Mouse (Mus musculus) retina, adult 2 months (tissue): ENCODE measurements at regions not wholly inside any gene's neighbourhood (a gene's known extent, or its start where the extent isn't known, plus 50 kb on each side); places are given as distances from the start of the nearest gene placed in this dataset.

ENCODE experiments used
- DNase-seq: peaks from one replicate; pipeline ENCODE4 v3.0.0-alpha.2; 2012; ENCODE audit warnings: low read depth, low spot score

DNA sequence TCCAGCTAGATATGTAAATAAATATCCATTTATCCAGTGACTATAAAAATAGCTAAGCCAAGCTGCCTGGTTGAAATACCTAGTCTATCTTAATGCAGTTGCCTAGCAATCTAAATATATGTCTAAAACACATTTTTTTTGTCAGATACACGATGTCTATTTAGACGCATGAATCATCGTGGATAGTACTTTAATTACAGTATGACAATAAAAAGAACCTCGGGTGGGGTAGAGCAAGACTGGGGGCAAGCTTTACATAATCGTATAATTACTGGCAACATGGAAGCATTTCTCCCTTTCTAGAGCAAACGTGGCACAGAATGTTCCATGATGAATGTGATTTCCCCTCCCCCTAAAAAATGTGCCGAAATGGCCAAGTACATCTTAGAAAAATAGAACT is 180.4 kb downstream of the Gm19935 start:
- DNase-seq = no peak

DNA sequence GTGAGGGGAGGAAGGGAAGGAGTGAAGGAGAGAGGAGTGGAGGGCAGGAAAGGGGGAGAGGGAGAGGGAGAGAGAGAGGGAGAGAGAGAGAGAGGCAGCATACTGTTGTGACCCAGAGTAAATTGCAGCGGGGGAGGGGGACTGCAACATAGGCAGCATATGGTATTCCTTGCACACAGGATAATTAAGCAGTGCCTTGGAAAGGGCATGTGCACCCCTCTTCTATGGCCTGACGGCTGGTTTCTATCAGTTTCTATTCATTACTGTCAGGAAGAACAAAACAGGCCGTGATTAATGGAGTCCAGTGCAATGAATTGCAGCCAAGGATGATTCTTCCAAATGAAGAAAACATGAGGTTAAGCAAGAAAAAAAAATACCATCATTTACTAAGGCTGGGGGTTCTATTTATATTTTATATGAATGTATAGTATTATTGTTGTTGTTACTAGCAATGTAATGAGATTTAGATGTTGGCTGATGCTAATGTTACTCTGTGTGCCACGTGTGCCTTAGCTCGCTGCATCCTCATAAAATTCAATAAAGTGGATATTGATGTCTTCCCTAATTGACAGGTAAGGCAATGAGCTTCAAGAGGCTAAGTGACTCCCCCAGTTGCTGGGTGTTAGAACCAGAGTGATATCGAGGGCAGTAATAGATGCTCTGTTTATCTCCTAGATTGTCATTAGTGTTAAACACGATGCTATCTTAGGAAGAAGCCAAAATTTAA is 181.3 kb downstream of the Gm19935 start:
- no peak for DNase-seq

DNA sequence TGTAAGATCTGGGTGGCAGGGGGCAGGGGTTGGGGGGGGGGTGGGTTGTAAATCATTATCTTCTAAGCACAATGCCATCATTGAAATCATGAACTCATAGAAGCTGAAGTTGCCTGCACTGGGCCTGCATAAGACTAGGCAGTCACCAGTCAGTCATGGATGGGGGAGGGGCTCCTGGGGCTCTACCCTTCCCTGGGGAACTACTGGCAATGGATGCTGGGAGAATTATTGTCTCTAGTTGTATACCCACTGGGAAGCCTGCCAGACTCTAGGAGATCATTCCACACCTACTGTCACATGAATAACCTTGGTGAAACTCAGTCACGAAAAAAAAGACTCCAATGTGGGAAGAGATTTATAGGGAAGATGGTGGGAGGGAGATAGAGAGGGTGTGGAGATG is 186.4 kb downstream of the Gm19935 start:
- no peak for DNase-seq

DNA sequence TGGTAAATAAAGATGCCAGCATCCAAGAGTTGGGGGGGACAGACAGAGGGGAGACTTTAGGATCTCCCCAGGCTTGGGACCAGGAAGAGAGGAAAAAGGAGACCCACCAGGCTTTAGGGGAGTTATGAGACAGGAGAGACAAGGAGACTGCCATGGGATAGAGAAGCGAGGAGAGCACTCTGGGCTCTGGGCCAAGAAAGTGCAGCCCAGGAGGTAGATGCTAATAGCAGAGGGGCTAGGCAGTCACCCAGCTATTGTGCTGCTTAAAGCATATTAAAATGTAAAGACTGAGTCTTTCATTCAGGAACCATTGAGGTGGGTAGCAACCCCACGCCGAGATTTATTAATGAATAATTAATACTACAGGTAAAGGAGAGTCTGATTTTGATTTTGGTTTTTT is 208.8 kb downstream of the Gm19935 start:
- no peak for DNase-seq

- no peak for DNase-seq
Observed at GRCm38 (mm10) chr8:90600946-90601695, 216.1 kb downstream of the Gm19935 start.

DNA sequence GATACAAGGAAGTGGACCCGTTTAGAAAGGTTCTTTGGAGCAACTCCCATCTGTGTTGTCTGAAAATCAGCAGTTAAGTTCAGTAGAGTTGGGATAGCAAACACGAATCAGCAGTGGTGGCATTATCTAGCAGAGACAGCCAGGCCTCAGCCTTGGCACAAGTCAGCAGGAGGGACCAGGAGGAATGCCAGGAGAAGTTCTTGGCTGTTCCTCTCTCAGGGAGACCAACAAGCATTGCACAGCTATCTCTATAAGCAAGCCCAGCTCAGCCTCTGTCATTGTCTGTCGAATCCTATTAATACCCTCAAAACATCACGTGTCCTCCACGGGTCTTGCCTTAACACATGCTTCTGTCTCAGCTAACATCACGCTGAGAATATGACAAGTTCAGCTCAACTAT is 219.8 kb downstream of the Gm19935 start:
- DNase-seq = no peak

DNA sequence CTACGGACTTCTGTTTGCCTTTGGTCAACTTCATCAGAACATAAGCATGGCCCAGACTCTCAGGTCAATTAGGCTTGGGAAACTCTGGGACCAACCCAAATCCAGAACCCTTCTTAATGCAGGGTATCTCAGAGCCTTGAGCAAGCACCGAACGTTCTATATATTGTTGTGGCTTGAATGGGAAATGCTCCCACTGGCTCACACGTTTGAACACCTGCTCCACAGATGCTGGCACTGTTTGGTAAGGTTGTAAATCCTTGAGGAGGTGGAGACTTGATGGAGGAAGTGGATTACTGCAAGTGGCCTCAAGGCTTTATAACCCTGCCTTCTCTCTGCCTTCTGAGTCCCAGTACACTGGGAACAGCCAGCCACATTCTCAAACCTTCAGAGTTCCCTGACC is 231.3 kb upstream of the Tox3 start:
- DNase-seq = no peak

DNA sequence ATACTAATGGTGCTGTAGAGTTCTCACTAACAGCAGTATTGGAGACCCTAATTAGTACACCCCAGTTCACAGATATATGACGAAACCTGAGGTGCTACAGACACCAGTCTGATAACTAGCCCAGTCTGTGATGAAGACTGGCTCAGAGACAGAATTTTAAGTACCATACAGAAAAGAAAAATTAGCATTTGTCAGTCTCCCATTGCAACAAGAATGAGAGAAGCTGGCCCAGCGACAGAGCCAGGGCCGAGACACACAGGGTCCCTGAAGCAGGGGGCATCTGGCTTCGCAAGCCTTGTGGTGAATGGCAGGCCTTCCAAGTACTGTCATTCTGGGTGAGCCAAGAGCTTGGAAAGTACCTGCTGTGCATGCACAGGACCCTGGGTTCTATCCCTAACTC is 228.8 kb upstream of the Tox3 start:
- no peak for DNase-seq

DNA sequence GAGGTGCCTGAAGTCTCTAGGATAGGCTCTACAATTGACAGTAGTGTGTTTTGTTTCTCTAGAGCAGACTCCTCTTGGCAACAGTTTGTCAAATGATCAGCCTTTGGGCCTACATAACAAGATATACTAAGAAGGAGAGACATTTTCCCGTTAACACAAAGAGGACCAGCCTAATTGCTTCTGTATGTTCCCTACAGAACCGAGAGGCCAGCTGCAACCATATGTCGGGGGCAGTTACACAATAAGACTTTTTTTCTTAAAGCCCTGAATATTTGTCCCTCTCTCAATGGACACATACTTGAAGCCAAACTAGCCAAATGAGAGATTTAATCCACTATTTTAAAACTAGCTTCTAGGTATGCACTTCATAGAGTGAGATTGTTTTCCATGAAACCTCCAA is 226.5 kb upstream of the Tox3 start:
- no peak for DNase-seq

GRCm38 (mm10) chr8:90556079-90556427 is 207.9 kb upstream of the Tox3 start:
- DNase-seq = no peak

- no peak for DNase-seq
Observed at GRCm38 (mm10) chr8:90555415-90556078, 207.4 kb upstream of the Tox3 start.

DNA sequence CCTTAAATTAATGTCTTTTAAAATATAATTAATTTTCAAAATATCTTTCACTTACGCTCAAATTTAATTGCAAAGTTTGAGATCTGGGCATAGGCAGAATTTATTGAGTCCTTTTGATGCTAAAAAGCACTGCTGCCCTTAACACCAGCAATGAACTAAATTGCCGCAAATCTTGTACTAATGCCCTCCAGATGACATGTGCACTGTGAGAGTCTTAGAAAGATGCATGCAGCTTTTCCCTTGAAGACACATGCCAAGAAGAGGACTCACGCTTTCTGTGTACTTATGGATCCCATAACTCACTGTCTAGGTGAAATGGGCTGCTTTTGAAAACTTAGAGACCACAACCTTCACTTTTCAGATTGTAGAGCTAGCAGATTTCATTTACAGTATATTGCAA is 199.1 kb upstream of the Tox3 start:
- DNase-seq = no peak

- DNase-seq = no peak
Observed at GRCm38 (mm10) chr8:90542619-90543018, 194.5 kb upstream of the Tox3 start.

DNA sequence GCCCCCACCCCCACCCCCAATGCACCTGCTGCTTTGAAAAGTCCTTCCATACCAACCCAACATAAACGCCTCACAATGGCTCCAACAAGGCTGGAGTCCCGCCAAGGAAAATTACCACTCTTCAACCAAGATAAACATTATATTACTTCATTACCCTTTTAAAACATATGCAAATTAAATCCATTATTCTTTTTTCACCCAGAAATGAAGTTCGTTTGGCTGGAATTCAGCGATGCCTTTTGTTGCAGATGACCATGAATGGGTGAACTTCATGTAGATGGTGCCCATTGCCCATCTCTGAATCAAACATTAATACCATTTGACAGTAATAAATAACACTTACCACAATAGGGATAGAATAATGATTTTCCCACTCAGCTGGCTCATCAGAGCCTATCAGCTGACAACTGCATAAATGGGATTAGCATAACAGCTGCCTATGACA is 188.1 kb upstream of the Tox3 start:
- no peak for DNase-seq

- DNase-seq = no peak
Observed at GRCm38 (mm10) chr8:90535515-90536156, 187.5 kb upstream of the Tox3 start.

- no peak for DNase-seq
Observed at GRCm38 (mm10) chr8:90521393-90521792, 173.2 kb upstream of the Tox3 start.

- DNase-seq = no peak
Observed at GRCm38 (mm10) chr8:90520186-90520585, 172.0 kb upstream of the Tox3 start.

DNA sequence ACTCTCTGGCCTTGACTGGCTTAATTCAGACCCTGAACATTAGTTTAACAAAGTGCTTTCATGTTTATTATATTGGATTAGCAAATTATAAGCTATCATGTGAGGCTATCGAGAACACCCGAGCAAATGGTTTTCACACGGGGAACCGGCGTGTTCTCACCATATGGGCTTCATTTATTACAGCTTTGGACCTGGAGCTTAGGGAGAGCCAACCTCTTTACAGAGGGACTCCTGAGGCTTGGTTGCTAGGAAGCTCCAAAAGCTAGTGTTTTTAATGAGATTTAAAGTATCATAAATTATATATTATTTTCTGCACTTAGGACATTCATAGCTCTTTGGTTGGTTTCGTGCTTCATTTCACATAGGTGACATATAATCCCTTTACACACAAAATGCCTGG is 171.4 kb upstream of the Tox3 start:
- DNase-seq = no peak

- no peak for DNase-seq
Observed at GRCm38 (mm10) chr8:90514191-90514590, 166.0 kb upstream of the Tox3 start.

- DNase-seq = no peak
Observed at GRCm38 (mm10) chr8:90513601-90514000, 165.5 kb upstream of the Tox3 start.

GRCm38 (mm10) chr8:90513102-90513501 is 165.0 kb upstream of the Tox3 start:
- DNase-seq = no peak

DNA sequence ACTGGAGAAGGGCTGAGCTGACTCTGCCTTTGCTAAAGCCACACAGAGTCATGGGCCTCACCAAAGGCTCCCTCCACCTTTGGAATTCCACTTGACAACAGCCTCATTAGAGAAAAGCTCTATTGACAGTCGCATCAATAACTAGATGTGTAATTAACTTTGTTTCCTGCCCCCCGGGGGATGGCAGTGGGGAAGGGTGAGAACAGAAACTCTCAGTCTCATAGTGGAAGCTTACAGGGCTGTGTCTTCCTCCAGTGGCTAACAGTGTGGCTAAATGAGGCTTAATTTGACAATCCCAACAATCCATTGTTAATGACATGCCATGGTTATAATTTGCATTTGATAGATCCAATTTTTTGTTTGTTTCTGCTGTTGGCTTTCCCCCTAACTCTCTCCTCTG is 164.5 kb upstream of the Tox3 start:
- DNase-seq = no peak
